Mouse (Mus musculus) stomach, embryonic 15.5 days (tissue): ENCODE data around the gene Cdiptos. TPM values are rescaled to one million over a fixed set of nuclear protein-coding genes. Genes with fewer than 3 reads are reported as not detected.
A peak's percentile ranks its signal among the peaks of the same experiment; 100 is the strongest.

Experiments
- ATAC-seq: fragments of 200-750 bp; cut with Nextera tagmentation; 2 replicates; pipeline ENCODE4 v1.8.0; 2017; ENCODE audit warnings: low read depth, moderate number of reproducible peaks, moderate TSS enrichment; ENCODE audit not compliant: insufficient read depth, low FRiP score
- H3K27ac ChIP-seq: fragments of 300-500 bp; sonication (generic); 2 replicates; pipeline ENCODE4 v1.5.1; 2015; ENCODE audit warnings: mild to moderate bottlenecking, inconsistent platforms
- H3K27me3 ChIP-seq: fragments of 300-500 bp; sonication (generic); replicated peaks from 2 replicates; pipeline ENCODE4 v1.6.1; 2015; ENCODE audit warnings: inconsistent platforms
- H3K36me3 ChIP-seq: fragments of 300-500 bp; sonication (generic); 2 replicates; pipeline ENCODE4 v1.6.1; 2015; ENCODE audit warnings: inconsistent platforms
- H3K4me1 ChIP-seq: fragments of 300-500 bp; sonication (generic); 2 replicates; pipeline ENCODE4 v1.6.1; 2015; ENCODE audit warnings: inconsistent platforms
- H3K4me2 ChIP-seq: fragments of 300-500 bp; sonication (generic); 2 replicates; pipeline ENCODE4 v1.6.1; 2015; ENCODE audit warnings: mild to moderate bottlenecking, inconsistent platforms
- H3K4me3 ChIP-seq: fragments of 300-500 bp; sonication (generic); replicated peaks from 2 replicates; pipeline ENCODE4 v1.5.1; 2015; ENCODE audit warnings: inconsistent platforms
- H3K9ac ChIP-seq: fragments of 300-500 bp; sonication (generic); 2 replicates; pipeline ENCODE4 v1.6.1; 2015; ENCODE audit warnings: inconsistent platforms
- H3K9me3 ChIP-seq: fragments of 300-500 bp; sonication (generic); 2 replicates; pipeline ENCODE4 v1.6.1; 2016; ENCODE audit warnings: inconsistent platforms
- WGBS: fragments of 180-500 bp; shearing (Covaris S2); methylation state at CpG from one replicate; pipeline ENCODE4 v1.1.7; 2015; 5-methylcytosine and 5-hydroxymethylcytosine counted together
- polyA plus RNA-seq: library from polyadenylated mRNA; unstranded; fragments of >200 nt; fragmentation: Nextera tagmentation; extraction: Ambion mirVana; gene quantifications from 2 replicates; pipeline ENCODE4 v1.2.1, GENCODE M21; 2015

Gene Cdiptos
- polyA plus RNA-seq, 1 experiment from 2014 or later = 2.1 TPM

GRCm38 (mm10) chr7:126986319-126986718 is 10.4 kb upstream of the Cdiptos start:
- WGBS = 40% methylated on average over 9 of the region's 9 CpGs
- H3K4me3 ChIP-seq = no peak overlapping the region
- no peak overlapping the region for H3K27ac ChIP-seq
- H3K4me1 ChIP-seq = no peaks in the 10 kb centered on the region
- H3K9me3 ChIP-seq = no peaks in the 10 kb centered on the region
- no peak overlapping the region for H3K9ac ChIP-seq
- H3K27me3 ChIP-seq = no peaks in the 10 kb centered on the region
- H3K36me3 ChIP-seq = no peaks in the 10 kb centered on the region
- H3K4me2 ChIP-seq = no peak overlapping the region
- 0 out of 2 replicates have a peak, but pooled peaks have one; percentile 54 for ATAC-seq

GRCm38 (mm10) chr7:126984667-126985444 is 9.0 kb upstream of the Cdiptos start:
- Histone ChIP-seq H3K27ac (no peak overlapping the region), H3K4me1 (no peaks in the 10 kb centered on the region), H3K27me3 (no peaks in the 10 kb centered on the region), H3K36me3 (peaks cover 3% of the 10 kb centered on the region; the same call in 1 of the 2 replicates), H3K4me2 (no peak overlapping the region), H3K9ac (no peak overlapping the region), H3K4me3 (no peak overlapping the region), H3K9me3 (no peaks in the 10 kb centered on the region)
- WGBS = 44% methylated on average over 10 of the region's 10 CpGs
- no peak for ATAC-seq

GRCm38 (mm10) chr7:126983113-126983512 is 7.2 kb upstream of the Cdiptos start:
- Histone ChIP-seq H3K9me3 (no peaks in the 10 kb centered on the region), H3K4me2 (no peak overlapping the region), H3K4me1 (peaks cover 4% of the 10 kb centered on the region; the same call in 1 of the 2 replicates), H3K4me3 (no peak overlapping the region), H3K27me3 (no peaks in the 10 kb centered on the region), H3K27ac (no peak overlapping the region), H3K9ac (no peak overlapping the region), H3K36me3 (peaks cover 18% of the 10 kb centered on the region)
- no peak for ATAC-seq
- 67% methylated on average over 7 of the region's 7 CpGs for WGBS

GRCm38 (mm10) chr7:126982054-126982453 is 6.2 kb upstream of the Cdiptos start:
- H3K4me1 ChIP-seq = peaks cover 11% of the 10 kb centered on the region; the same call in 1 of the 2 replicates
- H3K4me2 ChIP-seq = no peak overlapping the region
- peaks cover 22% of the 10 kb centered on the region for H3K36me3 ChIP-seq
- no peaks in the 10 kb centered on the region for H3K9me3 ChIP-seq
- no peak overlapping the region for H3K4me3 ChIP-seq
- H3K9ac ChIP-seq = no peak overlapping the region
- no peaks in the 10 kb centered on the region for H3K27me3 ChIP-seq
- WGBS = 78% methylated on average over 4 of the region's 4 CpGs
- no peak for ATAC-seq
- no peak overlapping the region for H3K27ac ChIP-seq

- Histone ChIP-seq H3K4me2 (no peak overlapping the region), H3K27ac (no peak overlapping the region), H3K27me3 (no peaks in the 10 kb centered on the region), H3K9ac (no peak overlapping the region), H3K4me3 (no peak overlapping the region), H3K4me1 (peaks cover 12% of the 10 kb centered on the region; the same call in 1 of the 2 replicates), H3K9me3 (no peaks in the 10 kb centered on the region), H3K36me3 (peaks cover 22% of the 10 kb centered on the region)
- 83% methylated on average over 2 of the region's 2 CpGs for WGBS
- ATAC-seq = no peak
Observed at GRCm38 (mm10) chr7:126981601-126982000, 5.7 kb upstream of the Cdiptos start.

GRCm38 (mm10) chr7:126978841-126979240 is 2.9 kb upstream of the Cdiptos start:
- ATAC-seq = no peak
- 92% methylated on average over 6 of the region's 6 CpGs for WGBS
- no peaks in the 10 kb centered on the region for H3K9me3 ChIP-seq
- H3K36me3 ChIP-seq = peaks cover 22% of the 10 kb centered on the region
- no peak overlapping the region for H3K4me2 ChIP-seq
- no peak overlapping the region for H3K27ac ChIP-seq
- no peak overlapping the region for H3K4me3 ChIP-seq
- no peak overlapping the region for H3K9ac ChIP-seq
- H3K27me3 ChIP-seq = no peaks in the 10 kb centered on the region
- peaks cover 20% of the 10 kb centered on the region; the same call in 1 of the 2 replicates for H3K4me1 ChIP-seq

GRCm38 (mm10) chr7:126976878-126977459 is 1.1 kb upstream of the Cdiptos start:
- ATAC-seq = no peak

GRCm38 (mm10) chr7:126975893-126975949 is 177 bp downstream of the Cdiptos start, which contains the start of gene Cdipt:
Gene Cdipt (plus strand): TSS chr7:126975914.
- Histone ChIP-seq H3K36me3 (peaks cover 22% of the 10 kb centered on the region), H3K4me3 (peak within 1 kb of the TSS; percentile 69), H3K9me3 (no peaks in the 10 kb centered on the region), H3K4me1 (peaks cover 20% of the 10 kb centered on the region; the same call in 1 of the 2 replicates), H3K4me2 (peak within 1 kb of the TSS; percentile 75), H3K27me3 (no peaks in the 10 kb centered on the region), H3K9ac (peak within 1 kb of the TSS; percentile 93), H3K27ac (peak within 1 kb of the TSS; percentile 98)
- WGBS = 0% methylated on average over 1 of the region's 1 CpGs
- ATAC-seq = no peak

More at GRCm38 (mm10) chr7:126976878-126977459, 1.1 kb upstream of the Cdiptos start:
- Histone ChIP-seq H3K27ac (peak overlapping the region; percentile 98), H3K4me1 (peaks cover 20% of the 10 kb centered on the region; the same call in 1 of the 2 replicates), H3K27me3 (no peaks in the 10 kb centered on the region), H3K4me3 (peak overlapping the region; percentile 69), H3K9ac (peak overlapping the region; percentile 93), H3K36me3 (peaks cover 22% of the 10 kb centered on the region), H3K9me3 (no peaks in the 10 kb centered on the region), H3K4me2 (peak overlapping the region; percentile 75)
- 18% methylated on average over 14 of the region's 14 CpGs for WGBS

GRCm38 (mm10) chr7:126975493-126975892 is 405 bp downstream of the Cdiptos start:
- Histone ChIP-seq H3K9me3 (no peaks in the 10 kb centered on the region), H3K4me1 (peaks cover 20% of the 10 kb centered on the region; the same call in 1 of the 2 replicates), H3K36me3 (peaks cover 22% of the 10 kb centered on the region), H3K9ac (no peak overlapping the region), H3K27me3 (no peaks in the 10 kb centered on the region), H3K27ac (peak overlapping the region; percentile 98), H3K4me2 (peak overlapping the region; percentile 75), H3K4me3 (peak overlapping the region; percentile 69)
- no peak for ATAC-seq
- WGBS = 7% methylated on average over 8 of the region's 8 CpGs

- no peak overlapping the region for H3K4me2 ChIP-seq
- no peaks in the 10 kb centered on the region for H3K4me1 ChIP-seq
- H3K9me3 ChIP-seq = no peaks in the 10 kb centered on the region
- 69% methylated on average over 6 of the region's 6 CpGs for WGBS
- ATAC-seq = 0 out of 2 replicates have a peak, but pooled peaks have one; percentile 14
- no peak overlapping the region for H3K9ac ChIP-seq
- H3K27me3 ChIP-seq = peaks cover 16% of the 10 kb centered on the region; the same call in 1 of the 2 replicates
- H3K27ac ChIP-seq = no peak overlapping the region
- no peaks in the 10 kb centered on the region for H3K36me3 ChIP-seq
- no peak overlapping the region for H3K4me3 ChIP-seq
Observed at GRCm38 (mm10) chr7:126967361-126967760, 8.5 kb downstream of the Cdiptos start.

GRCm38 (mm10) chr7:126965568-126965967 is 10.3 kb downstream of the Cdiptos start:
- no peaks in the 10 kb centered on the region for H3K9me3 ChIP-seq
- H3K27me3 ChIP-seq = peaks cover 18% of the 10 kb centered on the region; the same call in 1 of the 2 replicates
- H3K27ac ChIP-seq = no peak overlapping the region
- H3K9ac ChIP-seq = no peak overlapping the region
- no peaks in the 10 kb centered on the region for H3K36me3 ChIP-seq
- H3K4me1 ChIP-seq = no peaks in the 10 kb centered on the region
- no peak for ATAC-seq
- H3K4me2 ChIP-seq = no peak overlapping the region
- WGBS = 43% methylated on average over 3 of the region's 3 CpGs
- H3K4me3 ChIP-seq = no peak overlapping the region

- Histone ChIP-seq H3K36me3 (no peaks in the 10 kb centered on the region), H3K27ac (no peak overlapping the region), H3K9me3 (no peaks in the 10 kb centered on the region), H3K4me1 (no peaks in the 10 kb centered on the region), H3K4me3 (no peak overlapping the region), H3K4me2 (no peak overlapping the region), H3K9ac (no peak overlapping the region), H3K27me3 (peaks cover 18% of the 10 kb centered on the region; the same call in 1 of the 2 replicates)
- WGBS = 30% methylated on average over 19 of the region's 19 CpGs
- no peak for ATAC-seq
Observed at GRCm38 (mm10) chr7:126963548-126964286, 12.2 kb downstream of the Cdiptos start.
